Mouse (Mus musculus) megakaryocyte, embryonic 14.5 days (primary cell): Measurements from ENCODE around the gene Cd200r3.

Experiments used
- FLI1 ChIP-seq: IDR thresholded peaks from 2 replicates; pipeline ENCODE4 v1.6.1; 2012; ENCODE audit warnings: low read length, inconsistent platforms, mixed read lengths
- GATA1 ChIP-seq: IDR thresholded peaks from 3 replicates; pipeline ENCODE4 v1.6.1; 2012; ENCODE audit warnings: mixed read lengths, low read length, inconsistent platforms, borderline replicate concordance

DNA sequence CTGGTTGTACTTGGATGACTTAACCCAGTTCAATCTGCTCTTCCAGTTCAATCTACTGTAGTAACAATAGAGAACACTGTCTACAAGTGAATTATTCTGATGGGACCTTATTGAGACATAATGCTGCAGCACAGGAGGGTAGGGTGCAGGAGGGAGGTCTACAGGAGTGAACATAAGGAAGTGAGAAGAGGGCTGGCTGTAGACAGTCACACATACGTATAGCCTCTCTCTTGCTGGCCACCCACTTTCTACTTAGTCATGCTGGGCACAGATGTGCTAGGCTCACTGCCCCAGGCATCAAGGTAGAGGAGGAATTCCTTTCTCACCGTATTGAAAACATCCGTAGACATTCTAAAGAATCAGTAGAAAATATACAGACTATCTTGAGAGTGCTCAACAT lies 61.0 kb downstream of the Cd200r3 start:
- TF ChIP-seq GATA1, result no peak
- TF ChIP-seq FLI1, result no peak
